Mouse (Mus musculus) C2C12 (cell line): ENCODE results near the gene Tpp2. TPM values are rescaled to one million over a fixed set of nuclear protein-coding genes. Genes with fewer than 3 reads are reported as not detected.

Experiments
- H3K27me3 ChIP-seq: one replicate; pipeline ENCODE4 v1.6.1; 2011; ENCODE audit not compliant: control insufficient read depth, insufficient read depth, insufficient read length
- H3K36me3 ChIP-seq: one replicate; pipeline ENCODE4 v1.6.1; 2011; ENCODE audit not compliant: control insufficient read depth, insufficient read depth
- H3K4me3 ChIP-seq: one replicate; pipeline ENCODE4 v1.5.1; 2011; ENCODE audit warnings: mild to moderate bottlenecking, control low read depth; ENCODE audit not compliant: poor library complexity, insufficient read depth, severe bottlenecking
- H3K79me2 ChIP-seq: one replicate; pipeline ENCODE4 v1.6.1; 2011; ENCODE audit not compliant: control insufficient read depth, insufficient read depth
- H3K79me3 ChIP-seq: one replicate; pipeline ENCODE4 v1.6.1; 2011; ENCODE audit warnings: low read depth, control low read depth
- H3ac ChIP-seq: one replicate; pipeline ENCODE3; 2011; ENCODE audit warnings: low read depth; ENCODE audit not compliant: control insufficient read depth, insufficient read length
- CEBPB ChIP-seq: IDR thresholded peaks from one replicate; pipeline ENCODE4 v1.6.1; 2011; ENCODE audit warnings: low read depth, mild to moderate bottlenecking, control low read depth, moderate library complexity
- CTCF ChIP-seq: IDR thresholded peaks from one replicate; pipeline ENCODE4 v1.5.1; 2011; ENCODE audit not compliant: control insufficient read depth, insufficient read depth, insufficient read length
- FOSL1 ChIP-seq: IDR thresholded peaks from one replicate; pipeline ENCODE4 v1.8.0; 2011; ENCODE audit warnings: mild to moderate bottlenecking, low read length; ENCODE audit not compliant: poor library complexity, insufficient read depth, severe bottlenecking
- MAX ChIP-seq: IDR thresholded peaks from one replicate; pipeline ENCODE4 v1.6.1; 2011; ENCODE audit warnings: mild to moderate bottlenecking, control low read depth
- MYOD1 ChIP-seq: IDR thresholded peaks from one replicate; pipeline ENCODE4 v1.6.1; 2011; ENCODE audit warnings: low read depth; ENCODE audit not compliant: control insufficient read depth, insufficient read length
- MYOG ChIP-seq: IDR thresholded peaks from one replicate; pipeline ENCODE4 v1.6.1; 2011; ENCODE audit not compliant: control insufficient read depth, insufficient read length; ENCODE audit errors: extremely low read depth
- USF1 ChIP-seq: IDR thresholded peaks from one replicate; pipeline ENCODE4 v1.6.1; 2011; ENCODE audit warnings: low read depth, mild to moderate bottlenecking, control low read depth, moderate library complexity
- polyA plus RNA-seq: library from polyadenylated mRNA; unstranded; fragments of >200 nt; fragmentation: generic; extraction: Trizol; gene quantifications from one replicate; pipeline ENCODE4 v1.2.1, GENCODE M21; 2012; ENCODE audit warnings: missing spikeins

Tpp2 gene
- polyA plus RNA-seq, 1 experiment = 15.8 TPM

- no peak overlapping the region for H3ac ChIP-seq
- H3K79me2 ChIP-seq = peaks cover 5% of the 10 kb centered on the region
- peaks cover 85% of the 10 kb centered on the region for H3K36me3 ChIP-seq
- TF ChIP-seq MYOG (no peak), CTCF (no peak), CEBPB (no peak), MYOD1 (no peak), FOSL1 (no peak), USF1 (no peak), MAX (no peak)
- no peaks in the 10 kb centered on the region for H3K27me3 ChIP-seq
- no peak overlapping the region for H3K4me3 ChIP-seq
- no peaks in the 10 kb centered on the region for H3K79me3 ChIP-seq
Measured at GRCm38 (mm10) chr1:43969361-43969760, 35.9 kb downstream of the Tpp2 start.

GRCm38 (mm10) chr1:43971089-43971488 lies 37.6 kb downstream of the Tpp2 start:
- no peaks in the 10 kb centered on the region for H3K27me3 ChIP-seq
- no peak for TF ChIP-seq MYOD1
- no peak for TF ChIP-seq FOSL1
- TF ChIP-seq USF1 = no peak
- no peak for TF ChIP-seq MYOG
- no peak for TF ChIP-seq MAX
- TF ChIP-seq CEBPB = no peak
- TF ChIP-seq CTCF = no peak
- no peak overlapping the region for H3ac ChIP-seq
- H3K79me2 ChIP-seq = peaks cover 5% of the 10 kb centered on the region
- peaks cover 90% of the 10 kb centered on the region for H3K36me3 ChIP-seq
- no peaks in the 10 kb centered on the region for H3K79me3 ChIP-seq
- H3K4me3 ChIP-seq = no peak overlapping the region

DNA sequence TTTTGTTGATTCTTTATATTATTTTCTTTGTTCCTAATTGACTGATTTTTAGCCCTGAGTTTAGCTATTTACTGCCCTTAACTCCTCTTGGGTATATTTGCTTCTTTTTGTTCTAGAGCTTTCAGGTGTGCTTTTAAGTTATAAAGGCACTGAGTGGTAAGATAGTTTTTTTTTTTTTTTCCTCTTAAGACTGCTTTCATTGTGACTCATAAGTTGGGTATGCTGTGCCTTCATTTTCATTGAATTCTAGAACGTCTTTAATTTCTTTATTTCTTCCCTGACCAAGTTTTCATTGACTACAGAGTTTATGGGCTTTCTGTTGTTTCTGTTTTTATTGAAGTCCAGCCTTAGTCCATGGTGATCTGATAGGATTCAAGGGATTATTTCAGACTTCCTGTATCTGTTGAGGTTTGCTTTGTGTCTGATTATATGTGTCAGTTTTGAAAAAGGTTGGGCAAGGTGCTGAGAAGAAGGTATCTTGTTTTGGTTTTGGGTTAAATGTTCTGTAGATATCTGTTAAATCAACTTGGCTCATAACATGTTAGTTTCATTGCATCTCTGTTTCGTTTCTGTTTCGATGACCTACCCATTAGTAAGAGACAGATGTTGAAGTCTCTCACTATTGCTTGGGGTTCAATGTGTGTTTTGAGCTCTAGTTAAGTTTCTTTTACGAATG lies 63.6 kb downstream of the Tpp2 start:
- no peak for TF ChIP-seq MAX
- no peak for TF ChIP-seq MYOD1
- TF ChIP-seq CTCF = no peak
- TF ChIP-seq MYOG = no peak
- no peak for TF ChIP-seq USF1
- no peak for TF ChIP-seq CEBPB
- no peak for TF ChIP-seq FOSL1
- H3K79me2 ChIP-seq = peaks cover 30% of the 10 kb centered on the region
- H3K79me3 ChIP-seq = peaks cover 15% of the 10 kb centered on the region
- no peak overlapping the region for H3K4me3 ChIP-seq
- H3ac ChIP-seq = no peak overlapping the region
- H3K27me3 ChIP-seq = no peaks in the 10 kb centered on the region
- peaks cover 84% of the 10 kb centered on the region for H3K36me3 ChIP-seq

DNA sequence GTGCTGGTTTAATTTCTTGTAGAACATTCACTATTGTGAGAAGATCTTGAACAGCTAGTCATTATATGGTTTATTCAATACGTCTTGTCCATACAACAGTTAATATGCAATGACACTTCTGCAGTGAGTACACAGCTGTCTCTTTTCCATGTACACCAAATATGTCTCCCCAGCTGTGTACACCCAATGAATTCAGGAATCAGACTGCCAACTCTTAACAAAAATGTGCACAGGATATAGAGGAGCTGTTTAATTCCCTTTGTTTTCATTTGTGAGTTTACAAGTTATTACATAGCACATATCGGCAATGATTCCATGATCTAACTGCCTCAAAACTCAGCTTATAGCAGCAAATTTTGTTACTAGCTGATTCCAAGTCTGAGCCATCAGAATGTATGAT lies 71.1 kb downstream of the Tpp2 start:
- Histone ChIP-seq H3K27me3 (no peaks in the 10 kb centered on the region), H3K4me3 (no peak overlapping the region), H3K36me3 (peaks cover 67% of the 10 kb centered on the region), H3K79me3 (no peaks in the 10 kb centered on the region), H3ac (no peak overlapping the region), H3K79me2 (no peaks in the 10 kb centered on the region)
- TF ChIP-seq CEBPB (no peak), USF1 (no peak), FOSL1 (no peak), MYOD1 (no peak), CTCF (no peak), MAX (no peak), MYOG (no peak)

DNA sequence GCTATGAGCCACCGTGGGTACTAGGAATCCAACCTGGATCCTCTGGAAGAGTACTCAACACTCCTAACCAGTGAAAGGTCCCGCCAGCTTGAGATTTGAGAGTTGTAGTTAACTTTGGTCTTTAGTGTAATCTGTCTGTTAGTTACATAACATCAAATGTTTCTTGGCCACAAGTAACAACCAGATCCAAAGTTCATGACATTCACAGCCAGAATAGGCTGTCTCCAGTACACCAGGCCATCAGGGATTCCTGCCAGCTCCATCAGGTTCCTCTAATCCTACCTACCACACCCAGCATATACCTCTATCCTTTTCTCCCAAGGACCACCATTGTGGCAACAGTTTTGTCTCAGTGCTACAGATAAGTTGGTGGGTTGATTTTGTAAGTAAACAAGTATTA lies 82.1 kb downstream of the Tpp2 start:
- no peak overlapping the region for H3ac ChIP-seq
- no peaks in the 10 kb centered on the region for H3K79me3 ChIP-seq
- H3K27me3 ChIP-seq = peaks cover 3% of the 10 kb centered on the region
- no peak for TF ChIP-seq MYOG
- TF ChIP-seq CTCF = no peak
- no peak for TF ChIP-seq MAX
- TF ChIP-seq CEBPB = no peak
- no peak for TF ChIP-seq USF1
- TF ChIP-seq FOSL1 = no peak
- no peak for TF ChIP-seq MYOD1
- H3K4me3 ChIP-seq = no peak overlapping the region
- no peaks in the 10 kb centered on the region for H3K79me2 ChIP-seq
- no peaks in the 10 kb centered on the region for H3K36me3 ChIP-seq

DNA sequence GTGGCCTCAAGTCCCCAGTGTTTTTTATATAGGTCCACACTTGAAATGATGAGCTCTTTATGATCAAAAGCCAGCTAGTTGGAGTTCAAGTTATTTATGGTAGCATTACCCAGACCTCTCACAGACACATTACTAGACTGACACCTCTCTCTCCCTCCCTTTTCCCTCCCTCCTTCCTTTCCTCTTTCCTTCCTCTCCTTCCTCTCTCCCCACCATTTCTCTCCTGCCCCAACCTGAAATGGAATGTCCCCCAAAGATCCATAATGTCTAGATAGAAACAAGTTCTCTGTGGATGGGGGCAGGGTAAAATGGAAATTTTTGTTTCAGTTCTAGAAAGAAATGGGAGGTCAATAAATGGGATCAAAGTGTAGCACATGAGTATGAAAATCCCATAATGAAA lies 86.5 kb downstream of the Tpp2 start, which contains the start of gene Mettl21c:
Gene Mettl21c (minus strand): TSS at position 101 of the 400 bp plus-strand sequence.
- TF ChIP-seq USF1 (no peak), CTCF (no peak), CEBPB (no peak), MYOG (no peak), FOSL1 (no peak), MAX (no peak), MYOD1 (no peak)
- Histone ChIP-seq H3K4me3 (no peak within 1 kb of the TSS), H3K79me3 (no peaks in the 10 kb centered on the region), H3K36me3 (no peaks in the 10 kb centered on the region), H3K79me2 (no peaks in the 10 kb centered on the region), H3ac (no peak within 1 kb of the TSS), H3K27me3 (peaks cover 3% of the 10 kb centered on the region)
